ENCODE assay signal across 7 mouse cellular contexts in genomic region chr11:103333719-103334398, GRCm38 (mm10). TPM values are rescaled to one million over a fixed set of nuclear protein-coding genes. Genes with fewer than 3 reads are reported as not detected.
DNase-seq lines count a peak whose midpoint lies in the region; ATAC-seq and TF ChIP-seq lines count a peak whose summit lies in the region.

No protein-coding gene starts in this region.

- no peak overlapping the region for H3K9ac ChIP-seq in CH12.LX (ENCODE audit: insufficient read depth, low read depth)
- H3K9ac ChIP-seq in heart, embryonic 15.5 days, result no peak overlapping the region
- H3K9ac ChIP-seq in midbrain, embryonic 12.5 days (replicated peaks), result no peak overlapping the region

- TF ChIP-seq POLR2A in CH12.LX (IDR thresholded peaks at IDR 0.05; ENCODE audit: low read depth, low read length), result no peak

- no peaks in the 10 kb centered on the region for H3K9me3 ChIP-seq in CH12.LX (replicated peaks; ENCODE audit: low read length)
- no peaks in the 10 kb centered on the region for H3K9me3 ChIP-seq in heart, embryonic 15.5 days (replicated peaks)
- H3K9me3 ChIP-seq in midbrain, embryonic 12.5 days, result no peaks in the 10 kb centered on the region

- no peak for DNase-seq in CH12.LX (ENCODE audit: extremely low read depth)
- peak; percentile 51 for DNase-seq in Muller cell, postnatal 12 days (ENCODE audit: inconsistent ontology term)
- DNase-seq in embryo, embryonic 10.5 days (ENCODE audit: low spot score), result peak; percentile 75
- peak; percentile 70 for DNase-seq in kidney, postnatal 25 days

- no peaks in the 10 kb centered on the region for H3K79me2 ChIP-seq in CH12.LX (replicated peaks; ENCODE audit: control insufficient read depth, extremely low read depth, insufficient read depth, poor library complexity, severe bottlenecking)

- H3K36me3 ChIP-seq in CH12.LX (replicated peaks in 1 of 2; ENCODE audit: control insufficient read depth in 1 of 2, insufficient read depth in 1 of 2, low read length in 1 of 2), result peaks cover 61 to 96% of the 10 kb centered on the region in 2 experiments
- no peaks in the 10 kb centered on the region for H3K36me3 ChIP-seq in heart, embryonic 15.5 days
- no peaks in the 10 kb centered on the region for H3K36me3 ChIP-seq in midbrain, embryonic 12.5 days

- H3K27ac ChIP-seq in CH12.LX (ENCODE audit: insufficient read depth, low read depth), result no peak overlapping the region
- H3K27ac ChIP-seq in heart, embryonic 15.5 days, result no peak overlapping the region
- H3K27ac ChIP-seq in midbrain, embryonic 12.5 days (replicated peaks), result no peak overlapping the region

- H3K4me3 ChIP-seq in CH12.LX (replicated peaks in 1 of 3; ENCODE audit: low read depth in 2 of 3, low read length in 2 of 3, poor library complexity in 1 of 3), result no peak overlapping the region
- H3K4me3 ChIP-seq in heart, embryonic 15.5 days, result peak overlapping the region; percentile 40
- H3K4me3 ChIP-seq in midbrain, embryonic 12.5 days, result peak overlapping the region; percentile 29

- in situ Hi-C loops in CH12.LX (cut with MboI; ENCODE audit: low pct_ligation_motif_present, low pct_unique_long_range_greater_than_20kb, low sequenced_read_pairs), result loop anchor here (5.0 to 10.0 kb wide), 2 partner anchors 61 to 133 kb away; no protein-coding TSS in a partner anchor

- no peak for ATAC-seq in heart, embryonic 15.5 days (replicated peaks; ENCODE audit: insufficient number of reproducible peaks, insufficient read depth, low FRiP score, low read depth)
- no peak for ATAC-seq in midbrain, embryonic 12.5 days (ENCODE audit: low FRiP score, low read depth)
- no peak for ATAC-seq in monocyte, adult 5-6 weeks (replicated peaks; ENCODE audit: insufficient number of reproducible peaks, low FRiP score, low TSS enrichment, poor library complexity, severe bottlenecking)

- peak; percentile 63 for TF ChIP-seq RAD21 in CH12.LX (IDR thresholded peaks at IDR 0.05; ENCODE audit: low read depth, low read length)

- TF ChIP-seq EP300 in CH12.LX (IDR thresholded peaks at IDR 0.05; ENCODE audit: low read length), result no peak

- TF ChIP-seq CTCF in CH12.LX (conservative IDR thresholded peaks at IDR 0.05 in 1 of 2, IDR thresholded peaks at IDR 0.05 in 1 of 2; ENCODE audit: low read depth in 2 of 2, low read length in 2 of 2), result peak in 1 of 2 experiments; percentile 70; a peak in 3 of 4 replicates

- H3K4me1 ChIP-seq in CH12.LX (ENCODE audit: control insufficient read depth in 1 of 2, insufficient read depth in 2 of 2), result peaks cover 3 to 34% of the 10 kb centered on the region in 2 experiments; a peak in 2 of 4 replicates
- peaks cover 18% of the 10 kb centered on the region for H3K4me1 ChIP-seq in heart, embryonic 15.5 days (replicated peaks)
- peaks cover 9% of the 10 kb centered on the region; the same call in 1 of the 2 replicates for H3K4me1 ChIP-seq in midbrain, embryonic 12.5 days

- H3K27me3 ChIP-seq in CH12.LX (replicated peaks), result no peaks in the 10 kb centered on the region
- peaks cover 14% of the 10 kb centered on the region for H3K27me3 ChIP-seq in heart, embryonic 15.5 days
- peaks cover 49% of the 10 kb centered on the region for H3K27me3 ChIP-seq in midbrain, embryonic 12.5 days

- H3K4me2 ChIP-seq in CH12.LX (ENCODE audit: insufficient read depth, low read depth, poor library complexity, severe bottlenecking), result no peak overlapping the region
- peak overlapping the region; percentile 66 for H3K4me2 ChIP-seq in heart, embryonic 15.5 days
- peak overlapping the region; percentile 47 for H3K4me2 ChIP-seq in midbrain, embryonic 12.5 days (replicated peaks)

- dilution Hi-C loops in CH12.LX (cut with MboI; ENCODE audit: extremely low pct_ligation_motif_present, extremely low pct_unique_long_range_greater_than_20kb, low sequenced_read_pairs), result no loop called here

- 19% methylated on average over 40 of the region's 40 CpGs for WGBS in heart, embryonic 15.5 days
- 11% methylated on average over 40 of the region's 40 CpGs for WGBS in midbrain, embryonic 12.5 days

TF ChIP-seq in CH12.LX, 34 proteins besides CTCF, POLR2A, EP300 and RAD21:
- TF ChIP-seq SMC3 (IDR thresholded peaks at IDR 0.05; ENCODE audit: low read depth, low read length) (peak; percentile 68), CHD1 (IDR thresholded peaks at IDR 0.05; ENCODE audit: low read depth, low read length) (no peak), TBP (conservative IDR thresholded peaks at IDR 0.05; ENCODE audit: low read depth, low read length) (no peak)

RNA-seq across cellular contexts. Expression of gene Arhgap27, which starts 29.6 kb away (rescaled TPM):
- total RNA-seq in CH12.LX (2012; rRNA removed) (24.4 and 26.1 TPM in 2 replicates), CH12.LX (2014; rRNA removed) (11.4 and 11.8 TPM in 2 replicates)
- polyA plus RNA-seq in CH12.LX (2012; ENCODE audit: insufficient read length, low read depth), result 26.7 and 30.9 TPM in 2 replicates
- 5.4 and 9.0 TPM in 2 replicates for polyA plus RNA-seq in heart, embryonic 15.5 days (2015; fragmentation: Nextera tagmentation; extraction: Ambion mirVana)
- 4.3 and 4.4 TPM in 2 replicates for polyA plus RNA-seq in midbrain, embryonic 12.5 days (2016; fragmentation: Nextera tagmentation; extraction: Ambion mirVana)
- total RNA-seq in monocyte, adult 5-6 weeks (2017), result 59.2 to 68.0 TPM (median 67.2 TPM) in 3 replicates

Comparison
In these comparisons a context has a peak if more than half of its experiments do, and no peak if none do; other contexts are left out.
1. H3K4me3 ChIP-seq: peak in heart, embryonic 15.5 days (single experiment) and midbrain, embryonic 12.5 days (single experiment); none in CH12.LX (0 of 3).